Mouse (Mus musculus) neural tube, embryonic 15.5 days (tissue): ENCODE results near the gene Tefm. TPM values are rescaled to one million over a fixed set of nuclear protein-coding genes. Genes with fewer than 3 reads are reported as not detected.

ENCODE experiments used
- ATAC-seq: fragments of 200-750 bp; cut with Nextera tagmentation; 2 replicates; pipeline ENCODE4 v1.8.0; 2017; ENCODE audit warnings: mild to moderate bottlenecking, moderate TSS enrichment, moderate library complexity; ENCODE audit not compliant: low FRiP score
- H3K27ac ChIP-seq: fragments of 300-500 bp; sonication (generic); replicated peaks from 2 replicates; pipeline ENCODE4 v1.5.1; 2015; ENCODE audit warnings: mild to moderate bottlenecking, inconsistent platforms
- H3K27me3 ChIP-seq: fragments of 300-500 bp; sonication (generic); replicated peaks from 2 replicates; pipeline ENCODE4 v1.6.1; 2015; ENCODE audit warnings: inconsistent platforms
- H3K36me3 ChIP-seq: fragments of 300-500 bp; sonication (generic); 2 replicates; pipeline ENCODE4 v1.6.1; 2015; ENCODE audit warnings: inconsistent platforms
- H3K4me1 ChIP-seq: fragments of 300-500 bp; sonication (generic); 2 replicates; pipeline ENCODE4 v1.6.1; 2015; ENCODE audit warnings: inconsistent platforms
- H3K4me2 ChIP-seq: fragments of 300-500 bp; sonication (generic); 2 replicates; pipeline ENCODE4 v1.6.1; 2015; ENCODE audit warnings: inconsistent platforms, mild to moderate bottlenecking, moderate library complexity
- H3K4me3 ChIP-seq: fragments of 300-500 bp; sonication (generic); replicated peaks from 2 replicates; pipeline ENCODE4 v1.5.1; 2015; ENCODE audit warnings: mild to moderate bottlenecking, inconsistent platforms
- H3K9ac ChIP-seq: fragments of 300-500 bp; sonication (generic); replicated peaks from 2 replicates; pipeline ENCODE4 v1.6.1; 2015; ENCODE audit warnings: mild to moderate bottlenecking, inconsistent platforms
- H3K9me3 ChIP-seq: fragments of 300-500 bp; sonication (generic); replicated peaks from 2 replicates; pipeline ENCODE4 v1.6.1; 2016; ENCODE audit warnings: inconsistent platforms
- WGBS: fragments of 180-500 bp; shearing (Covaris S2); methylation state at CpG from one replicate; pipeline ENCODE4 v1.1.7; 2015; ENCODE audit warnings: mixed read lengths; 5-methylcytosine and 5-hydroxymethylcytosine counted together
- polyA plus RNA-seq: library from polyadenylated mRNA; unstranded; fragments of >200 nt; fragmentation: Nextera tagmentation; extraction: Ambion mirVana; gene quantifications from 2 replicates; pipeline ENCODE4 v1.2.1, GENCODE M21; 2015

Gene Tefm
- polyA plus RNA-seq, 1 experiment from 2014 or later, result 21.9 TPM

DNA sequence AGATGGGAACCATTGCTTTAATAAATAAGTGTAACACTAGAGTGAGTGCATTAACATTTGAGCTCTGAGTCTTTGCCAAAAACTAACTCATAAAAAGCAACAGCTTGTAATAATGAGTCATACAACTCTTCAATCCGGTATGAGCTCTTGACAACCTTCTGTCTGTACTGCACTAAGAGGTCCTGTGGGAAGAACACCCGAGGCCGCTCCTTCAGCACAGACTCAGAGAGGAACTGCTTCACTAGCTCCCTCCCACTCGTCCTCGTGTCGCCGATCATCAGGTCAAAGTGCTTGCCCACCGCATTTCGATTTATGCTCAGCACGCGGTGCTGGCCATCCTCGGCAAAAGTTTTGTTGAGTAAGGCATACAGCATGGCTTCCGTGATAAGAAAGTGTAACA, 5.2 kb downstream of the Tefm start:
- H3K4me2 ChIP-seq, result no peak overlapping the region
- peaks cover 35% of the 10 kb centered on the region for H3K36me3 ChIP-seq
- H3K4me1 ChIP-seq, result peaks cover 8% of the 10 kb centered on the region
- no peak overlapping the region for H3K4me3 ChIP-seq
- 92% methylated on average over 13 of the region's 13 CpGs for WGBS
- ATAC-seq, result no peak
- H3K27ac ChIP-seq, result no peak overlapping the region
- no peak overlapping the region for H3K9ac ChIP-seq
- no peaks in the 10 kb centered on the region for H3K27me3 ChIP-seq
- no peaks in the 10 kb centered on the region for H3K9me3 ChIP-seq

DNA sequence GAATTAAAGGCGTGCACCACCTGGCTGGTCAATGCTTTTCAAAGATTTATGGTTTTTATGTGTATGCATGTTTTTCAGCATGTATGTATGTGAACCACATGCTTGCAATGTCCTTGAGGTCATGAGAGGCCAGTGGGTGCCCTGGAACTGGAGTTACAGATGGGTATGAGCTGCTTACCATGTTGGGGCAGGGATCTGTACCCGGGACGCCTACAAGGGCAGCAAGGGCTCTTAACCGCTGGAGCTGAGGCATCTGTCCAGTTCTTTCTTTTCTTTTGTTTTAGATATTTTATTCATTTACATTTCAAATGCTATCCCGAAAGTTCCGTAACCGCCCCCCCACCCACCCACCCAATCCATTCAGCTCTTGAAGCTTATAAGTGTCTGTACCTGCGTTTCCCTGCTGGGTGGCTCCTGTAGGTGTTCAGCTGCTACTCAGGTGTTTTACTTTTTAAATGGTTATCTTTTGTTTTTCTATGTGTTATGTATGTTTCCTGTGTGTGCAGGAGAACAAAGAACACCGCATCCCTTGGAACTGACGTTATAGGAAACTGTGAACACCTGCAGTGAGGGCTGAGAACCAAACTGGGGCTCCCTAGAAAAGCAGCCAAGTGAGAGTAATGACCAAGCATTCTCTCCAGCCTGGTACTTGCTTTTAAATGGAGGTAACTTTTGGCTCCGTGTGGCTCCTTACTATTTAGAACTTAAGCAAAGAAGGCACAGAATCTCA, 5.9 kb downstream of the Tefm start:
- no peaks in the 10 kb centered on the region for H3K27me3 ChIP-seq
- H3K9me3 ChIP-seq, result no peaks in the 10 kb centered on the region
- WGBS, result 90% methylated on average over 11 of the region's 11 CpGs
- peaks cover 5% of the 10 kb centered on the region for H3K4me1 ChIP-seq
- H3K4me2 ChIP-seq, result no peak overlapping the region
- ATAC-seq, result no peak
- H3K4me3 ChIP-seq, result no peak overlapping the region
- H3K36me3 ChIP-seq, result peaks cover 36% of the 10 kb centered on the region
- no peak overlapping the region for H3K9ac ChIP-seq
- no peak overlapping the region for H3K27ac ChIP-seq

GRCm38 (mm10) chr11:80134744-80135143, 7.2 kb downstream of the Tefm start:
- no peak for ATAC-seq
- Histone ChIP-seq H3K27me3 (no peaks in the 10 kb centered on the region), H3K36me3 (peaks cover 41% of the 10 kb centered on the region), H3K9ac (no peak overlapping the region), H3K4me3 (no peak overlapping the region), H3K9me3 (no peaks in the 10 kb centered on the region), H3K4me1 (no peaks in the 10 kb centered on the region; the same call in 1 of the 2 replicates), H3K27ac (no peak overlapping the region), H3K4me2 (no peak overlapping the region)
- WGBS, result 75% methylated on average over 4 of the region's 4 CpGs

- no peaks in the 10 kb centered on the region for H3K27me3 ChIP-seq
- no peaks in the 10 kb centered on the region for H3K9me3 ChIP-seq
- no peak overlapping the region for H3K4me2 ChIP-seq
- WGBS, result 79% methylated on average over 1 of the region's 1 CpGs
- ATAC-seq, result no peak
- H3K36me3 ChIP-seq, result peaks cover 46% of the 10 kb centered on the region
- no peak overlapping the region for H3K27ac ChIP-seq
- no peak overlapping the region for H3K4me3 ChIP-seq
- no peaks in the 10 kb centered on the region for H3K4me1 ChIP-seq
- no peak overlapping the region for H3K9ac ChIP-seq
Observed at GRCm38 (mm10) chr11:80132050-80132449, 9.9 kb downstream of the Tefm start.

DNA sequence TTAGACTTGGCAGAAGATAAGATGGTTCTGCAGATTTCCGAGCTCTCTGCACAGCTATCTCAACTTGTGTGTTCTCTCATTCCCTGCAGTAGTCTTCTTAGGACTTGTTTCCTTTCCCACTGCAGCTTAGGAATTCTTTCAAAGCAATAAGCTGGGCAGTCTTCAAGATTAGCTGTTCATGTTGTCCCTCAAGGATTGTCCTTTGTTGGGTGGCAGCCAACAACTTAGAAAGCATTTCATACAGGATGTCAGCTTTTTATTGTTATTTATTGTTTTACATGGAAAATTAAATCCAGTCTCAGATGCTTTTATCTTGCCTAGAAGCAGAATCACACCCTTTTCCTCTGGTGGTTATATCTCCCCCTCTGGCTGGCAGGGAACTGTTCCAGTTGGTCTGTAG, 25.6 kb downstream of the Tefm start:
- Histone ChIP-seq H3K9ac (no peak overlapping the region), H3K4me2 (no peak overlapping the region), H3K4me3 (no peak overlapping the region), H3K36me3 (peaks cover 41% of the 10 kb centered on the region), H3K27ac (no peak overlapping the region), H3K4me1 (no peaks in the 10 kb centered on the region), H3K9me3 (no peaks in the 10 kb centered on the region), H3K27me3 (no peaks in the 10 kb centered on the region)
- ATAC-seq, result no peak
- WGBS, result 84% methylated on average over 1 of the region's 1 CpGs

- peaks cover 28% of the 10 kb centered on the region for H3K36me3 ChIP-seq
- no peak for ATAC-seq
- H3K9ac ChIP-seq, result no peak overlapping the region
- H3K27me3 ChIP-seq, result no peaks in the 10 kb centered on the region
- 79% methylated on average over 1 of the region's 1 CpGs for WGBS
- H3K4me3 ChIP-seq, result no peak overlapping the region
- H3K4me2 ChIP-seq, result no peak overlapping the region
- no peaks in the 10 kb centered on the region for H3K4me1 ChIP-seq
- no peaks in the 10 kb centered on the region for H3K9me3 ChIP-seq
- no peak overlapping the region for H3K27ac ChIP-seq
Observed at GRCm38 (mm10) chr11:80104407-80104806, 37.6 kb downstream of the Tefm start.

DNA sequence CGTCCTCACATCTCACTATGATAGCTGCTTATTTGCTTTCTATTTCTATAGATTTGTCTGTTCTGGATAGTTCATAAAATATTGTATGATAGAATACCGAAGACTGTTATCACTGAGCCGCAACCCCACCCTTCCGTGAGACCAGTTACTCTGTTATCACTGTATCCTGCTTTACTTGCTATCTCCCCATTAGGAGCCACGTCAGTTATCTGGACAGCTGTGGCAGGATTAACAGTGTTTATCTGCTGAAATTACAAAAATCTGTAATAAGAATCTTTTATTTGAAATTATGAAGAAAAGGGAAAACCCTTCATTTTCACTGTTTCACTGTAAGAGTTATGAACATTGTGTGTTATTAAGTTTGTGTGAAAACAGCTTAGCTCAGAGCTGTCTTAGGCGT, 40.7 kb downstream of the Tefm start:
- ATAC-seq, result no peak
- H3K9me3 ChIP-seq, result no peaks in the 10 kb centered on the region
- H3K4me3 ChIP-seq, result no peak overlapping the region
- H3K9ac ChIP-seq, result no peak overlapping the region
- no peaks in the 10 kb centered on the region for H3K27me3 ChIP-seq
- peaks cover 30% of the 10 kb centered on the region for H3K36me3 ChIP-seq
- H3K4me2 ChIP-seq, result no peak overlapping the region
- H3K4me1 ChIP-seq, result no peaks in the 10 kb centered on the region
- no peak overlapping the region for H3K27ac ChIP-seq
- 96% methylated on average over 6 of the region's 6 CpGs for WGBS

GRCm38 (mm10) chr11:80098444-80099056, 43.4 kb downstream of the Tefm start:
- H3K4me2 ChIP-seq, result no peak overlapping the region
- H3K27ac ChIP-seq, result no peak overlapping the region
- H3K27me3 ChIP-seq, result no peaks in the 10 kb centered on the region
- ATAC-seq, result no peak
- H3K36me3 ChIP-seq, result peaks cover 26% of the 10 kb centered on the region
- no peak overlapping the region for H3K9ac ChIP-seq
- H3K9me3 ChIP-seq, result no peaks in the 10 kb centered on the region
- WGBS, result 95% methylated on average over 3 of the region's 3 CpGs
- H3K4me3 ChIP-seq, result no peak overlapping the region
- H3K4me1 ChIP-seq, result no peaks in the 10 kb centered on the region

DNA sequence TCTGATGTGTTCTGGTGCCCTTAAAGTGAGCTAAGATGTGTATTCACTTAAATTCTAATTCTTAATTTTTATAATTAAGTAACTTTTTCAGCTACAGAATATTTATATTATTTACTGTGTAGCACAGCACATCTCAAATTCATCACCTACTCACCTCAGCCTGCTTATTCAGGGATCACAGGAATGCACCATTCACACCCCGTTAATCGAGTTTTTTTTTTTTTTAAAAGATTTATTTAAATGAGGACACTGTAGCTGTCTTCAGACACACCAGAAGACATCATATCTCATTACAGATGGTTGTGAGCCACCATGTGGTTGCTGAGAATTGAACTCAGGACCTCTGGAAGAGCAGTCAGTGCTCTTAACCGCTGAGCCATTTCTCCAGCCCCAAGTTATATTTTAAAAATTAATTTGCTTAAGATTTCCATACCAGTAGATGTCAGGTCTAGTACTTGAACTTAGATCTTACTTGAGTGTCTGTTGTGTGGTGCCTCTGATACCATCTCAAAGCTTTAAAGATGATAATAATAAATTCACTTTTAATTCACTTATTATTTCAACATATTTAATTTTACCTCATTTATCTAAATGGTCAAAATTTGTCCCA, 51.3 kb downstream of the Tefm start:
- 69% methylated on average over 3 of the region's 3 CpGs for WGBS
- Histone ChIP-seq H3K9me3 (no peaks in the 10 kb centered on the region), H3K4me2 (peak overlapping the region; percentile 86), H3K4me3 (peak overlapping the region; percentile 96), H3K36me3 (no peaks in the 10 kb centered on the region), H3K27me3 (no peaks in the 10 kb centered on the region), H3K4me1 (peaks cover 15% of the 10 kb centered on the region), H3K27ac (no peak overlapping the region), H3K9ac (no peak overlapping the region)
- ATAC-seq, result no peak

GRCm38 (mm10) chr11:80089817-80090214, 52.2 kb downstream of the Tefm start:
- no peaks in the 10 kb centered on the region for H3K36me3 ChIP-seq
- H3K4me3 ChIP-seq, result peak overlapping the region; percentile 96
- no peaks in the 10 kb centered on the region for H3K9me3 ChIP-seq
- 0 out of 2 replicates have a peak overlapping the region, but pooled peaks have one; percentile 33 for H3K27ac ChIP-seq
- WGBS, result under 1% methylated on average over 14 of the region's 14 CpGs
- no peak for ATAC-seq
- H3K9ac ChIP-seq, result peak overlapping the region; percentile 87
- H3K27me3 ChIP-seq, result no peaks in the 10 kb centered on the region
- peaks cover 15% of the 10 kb centered on the region for H3K4me1 ChIP-seq
- H3K4me2 ChIP-seq, result peak overlapping the region; percentile 86

GRCm38 (mm10) chr11:80088917-80089816, 52.8 kb downstream of the Tefm start, which contains the start of gene Atad5:
Gene Atad5, plus strand, starts transcription at chr11:80089400.
- peak within 1 kb of the TSS; percentile 96 for H3K4me3 ChIP-seq
- no peaks in the 10 kb centered on the region for H3K9me3 ChIP-seq
- no peaks in the 10 kb centered on the region for H3K36me3 ChIP-seq
- H3K4me2 ChIP-seq, result peak within 1 kb of the TSS; percentile 86
- WGBS, result 6% methylated on average over 57 of the region's 57 CpGs
- no peaks in the 10 kb centered on the region for H3K27me3 ChIP-seq
- H3K4me1 ChIP-seq, result peaks cover 15% of the 10 kb centered on the region
- peak; percentile 80 for ATAC-seq
- H3K9ac ChIP-seq, result peak within 1 kb of the TSS; percentile 87
- peak within 1 kb of the TSS; percentile 33; the same call in 1 of the 2 replicates for H3K27ac ChIP-seq
